Mouse (Mus musculus) neutrophil, adult 59 days (primary cell): ENCODE measurements around the gene Cdc42ep4. TPM values are rescaled to one million over a fixed set of nuclear protein-coding genes. Genes with fewer than 3 reads are reported as not detected.

Experiments used
- total RNA-seq, 2 experiments: library from RNA; stranded (reverse); gene quantifications; 1 replicate in 1 of 2; 2 replicates in 1 of 2; pipeline ENCODE4 v1.2.4; 2023

Cdc42ep4 gene
- total RNA-seq, result 10 to 100 TPM; 24.5 to 26.8 TPM

DNA sequence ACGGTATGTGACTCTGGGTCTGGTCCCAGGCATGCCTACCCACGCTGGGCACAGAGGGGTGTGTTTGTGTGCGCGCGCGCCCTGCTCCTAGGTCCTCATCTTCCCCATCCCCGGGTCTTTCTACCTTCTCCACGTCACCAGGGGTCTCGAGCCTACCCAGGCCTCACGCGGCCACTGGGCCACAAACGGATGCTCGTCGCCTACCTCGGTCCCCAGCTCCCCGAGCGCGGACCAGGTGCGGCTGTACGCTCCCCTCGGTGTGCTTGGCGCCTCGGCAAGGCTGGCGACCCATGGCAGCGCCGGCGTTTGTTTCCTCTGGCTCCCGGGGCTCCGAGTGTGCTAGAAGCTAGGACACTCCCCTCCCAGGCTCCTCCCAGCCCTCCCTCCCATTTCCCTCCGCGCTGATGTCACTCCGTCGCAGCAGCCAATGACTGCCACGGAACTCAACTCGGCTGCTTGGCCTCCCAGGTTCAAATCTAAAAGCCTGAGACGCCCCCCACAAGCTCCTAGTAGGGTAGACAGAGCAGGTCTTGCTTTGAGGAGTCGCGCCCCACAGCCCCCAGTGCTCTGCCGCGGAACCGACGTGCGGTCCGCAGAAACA lies at the start of gene Cdc42ep4:
TSS of gene Cdc42ep4 (minus strand) at position 398 of the 601 bp plus-strand sequence.

GRCm38 (mm10) chr11:113709731-113710256 lies 41.9 kb downstream of the Cdc42ep4 start, which contains the start of gene Cpsf4l:
Gene Cpsf4l (minus strand): TSS chr11:113710017.

GRCm38 (mm10) chr11:113683957-113684706 lies 67.5 kb downstream of the Cdc42ep4 start, which contains the start of the genes Fam104a and D11Wsu47e:
Gene Fam104a (minus strand): TSS chr11:113684155.
Gene D11Wsu47e (plus strand): TSS chr11:113684412.

Other genes with a start within 250 kb of the Cdc42ep4 start
- not detected for gene Sstr2, start 132.5 kb downstream of the Cdc42ep4 start, total RNA-seq
- gene Cog1, start 102.7 kb downstream of the Cdc42ep4 start, total RNA-seq, result 10 to 100 TPM; 25.8 to 30.8 TPM
- gene Slc39a11, start 101.8 kb downstream of the Cdc42ep4 start, total RNA-seq, result 10 to 100 TPM; 48.0 to 50.1 TPM
- gene Fam104a, start 67.7 kb downstream of the Cdc42ep4 start, total RNA-seq, result 10 to 100 TPM; 18.6 to 18.8 TPM
- 10 to 100 TPM in 1 of 2 experiments, 1 to 10 TPM in 1; 8.9 to 11.2 TPM for gene D11Wsu47e, start 67.5 kb downstream of the Cdc42ep4 start, total RNA-seq
- gene Cpsf4l, start 41.9 kb downstream of the Cdc42ep4 start, total RNA-seq, result under 1 TPM in 1 of 2 experiments, not detected in 1; 0.36 TPM